Mouse (Mus musculus) left cerebral cortex, adult 8-10 months (tissue): ENCODE results near the gene Gm6408. TPM values are rescaled to one million over a fixed set of nuclear protein-coding genes. Genes with fewer than 3 reads are reported as not detected.
A peak's percentile ranks its signal among the peaks of the same experiment; 100 is the strongest.
"Not testable (repeated sequence)": the region's sequence is repeated elsewhere in the genome, so short reads cannot be mapped to it uniquely, and the experiment has no call there.

ENCODE experiments used
- DNase-seq, 2 experiments: peaks; one replicate each; pipeline ENCODE4 v3.0.0; 2022; ENCODE audit warnings: low spot score in 2 of 2
- total RNA-seq, 4 experiments: library from RNA; stranded (reverse); gene quantifications; 2 replicates each; pipeline ENCODE4 v1.2.4; 2022

Gene Gm6408
- total RNA-seq, result not detected

- not testable (repeated sequence) for DNase-seq
These were observed at the start of gene Gm6408 for GRCm38 (mm10) chr5:146481665-146482064. TSS of gene Gm6408 (plus strand) at chr5:146481965.

GRCm38 (mm10) chr5:146432476-146432875, 49.3 kb upstream of the Gm6408 start:
- no peak for DNase-seq

GRCm38 (mm10) chr5:146435316-146435715, 46.4 kb upstream of the Gm6408 start:
- DNase-seq, result no peak

GRCm38 (mm10) chr5:146436796-146437195, 45.0 kb upstream of the Gm6408 start:
- DNase-seq, result no peak

- DNase-seq, result no peak
These were observed 42.5 kb upstream of the Gm6408 start for GRCm38 (mm10) chr5:146439152-146439781.

GRCm38 (mm10) chr5:146440273-146440672, 41.5 kb upstream of the Gm6408 start:
- no peak for DNase-seq

GRCm38 (mm10) chr5:146442767-146443166, 39.0 kb upstream of the Gm6408 start:
- no peak for DNase-seq

GRCm38 (mm10) chr5:146446633-146447032, 35.1 kb upstream of the Gm6408 start:
- no peak for DNase-seq

- DNase-seq, result no peak
These were observed 30.0 kb upstream of the Gm6408 start for GRCm38 (mm10) chr5:146451592-146452254.

- DNase-seq, result peak in 1 of 2 experiments; percentile 62
These were observed 28.2 kb upstream of the Gm6408 start for GRCm38 (mm10) chr5:146453556-146453955.

- DNase-seq, result no peak
These were observed 20.2 kb upstream of the Gm6408 start for GRCm38 (mm10) chr5:146461612-146462011.

- no peak for DNase-seq
These were observed 15.1 kb upstream of the Gm6408 start for GRCm38 (mm10) chr5:146466663-146467062.

GRCm38 (mm10) chr5:146468311-146468710, 13.5 kb upstream of the Gm6408 start:
- no peak for DNase-seq

- no peak for DNase-seq
These were observed 10.9 kb upstream of the Gm6408 start for GRCm38 (mm10) chr5:146470821-146471220.

GRCm38 (mm10) chr5:146471311-146471710, 10.5 kb upstream of the Gm6408 start:
- DNase-seq, result no peak

GRCm38 (mm10) chr5:146471821-146472220, 9.9 kb upstream of the Gm6408 start:
- no peak for DNase-seq

GRCm38 (mm10) chr5:146479564-146479963, 2.2 kb upstream of the Gm6408 start:
- peak in 1 of 2 experiments; percentile 34 for DNase-seq

GRCm38 (mm10) chr5:146488959-146489358, 7.2 kb downstream of the Gm6408 start:
- peak in 1 of 2 experiments; percentile 24 for DNase-seq

GRCm38 (mm10) chr5:146491063-146491462, 9.3 kb downstream of the Gm6408 start, which contains the start of gene Gm6370:
TSS of gene Gm6370 (plus strand) at chr5:146491363.
- not testable (repeated sequence) for DNase-seq

GRCm38 (mm10) chr5:146502099-146502498, 20.3 kb downstream of the Gm6408 start, which contains the start of gene 4930449I24Rik:
TSS of gene 4930449I24Rik (plus strand) at chr5:146502399.
- DNase-seq, result not testable (repeated sequence)

GRCm38 (mm10) chr5:146513823-146514222, 32.1 kb downstream of the Gm6408 start, which contains the start of gene Gm3402:
TSS of gene Gm3402 (plus strand) at chr5:146514123.
- DNase-seq, result not testable (repeated sequence)

GRCm38 (mm10) chr5:146525501-146525900, 43.7 kb downstream of the Gm6408 start, which contains the start of gene Gm3404:
TSS of gene Gm3404 (plus strand) at chr5:146525801.
- DNase-seq, result not testable (repeated sequence)
